Mouse (Mus musculus): ENCODE results near the gene Lrrc8e.
A peak's percentile ranks its signal among the peaks of the same experiment; 100 is the strongest.
"Not testable (repeated sequence)": the region's sequence is repeated elsewhere in the genome, so short reads cannot be mapped to it uniquely, and the experiment has no call there.

Gene Lrrc8e

GRCm38 (mm10) chr8:4219617-4220016 lies 7.0 kb upstream of the Lrrc8e start:
- DNase-seq (ENCODE audit: low read depth in 1 of 2, low spot score in 2 of 2): no peak

GRCm38 (mm10) chr8:4222059-4222458 lies 4.6 kb upstream of the Lrrc8e start:
- DNase-seq (ENCODE audit: low read depth in 1 of 2, low spot score in 2 of 2): no peak

GRCm38 (mm10) chr8:4226323-4226722 lies 304 bp upstream of the Lrrc8e start:
- DNase-seq (ENCODE audit: low read depth in 1 of 2, low spot score in 2 of 2): no peak

GRCm38 (mm10) chr8:4227919-4228318 lies 1.3 kb downstream of the Lrrc8e start:
- DNase-seq (ENCODE audit: low read depth in 1 of 2, low spot score in 2 of 2): no peak

- DNase-seq (ENCODE audit: low read depth in 1 of 2, low spot score in 2 of 2): no peak
Observed at GRCm38 (mm10) chr8:4229784-4230183, 3.2 kb downstream of the Lrrc8e start.

GRCm38 (mm10) chr8:4230612-4231351 lies 4.2 kb downstream of the Lrrc8e start:
- no peak for DNase-seq (ENCODE audit: low read depth in 1 of 2, low spot score in 2 of 2)

- DNase-seq (ENCODE audit: low read depth in 1 of 2, low spot score in 2 of 2): no peak
Observed at GRCm38 (mm10) chr8:4237814-4238433, 11.3 kb downstream of the Lrrc8e start.

- peak; percentile 96 to 98 for DNase-seq (ENCODE audit: low read depth in 1 of 2, low spot score in 2 of 2)
Observed at GRCm38 (mm10) chr8:4238434-4239192, 12.0 kb downstream of the Lrrc8e start, which contains the start of the genes Map2k7 and Gm49320. TSS of gene Map2k7 (plus strand) at chr8:4238740. TSS of gene Gm49320 (plus strand) at chr8:4238865.

- no peak for DNase-seq (ENCODE audit: low read depth in 1 of 2, low spot score in 2 of 2)
Observed at GRCm38 (mm10) chr8:4239193-4239890, 12.7 kb downstream of the Lrrc8e start.

GRCm38 (mm10) chr8:4245061-4245460 lies 18.4 kb downstream of the Lrrc8e start:
- DNase-seq (ENCODE audit: low read depth in 1 of 2, low spot score in 2 of 2): no peak

GRCm38 (mm10) chr8:4245737-4246136 lies 19.1 kb downstream of the Lrrc8e start:
- DNase-seq (ENCODE audit: low read depth in 1 of 2, low spot score in 2 of 2): no peak

GRCm38 (mm10) chr8:4247241-4247640 lies 20.6 kb downstream of the Lrrc8e start:
- no peak for DNase-seq (ENCODE audit: low read depth in 1 of 2, low spot score in 2 of 2)

- no peak for DNase-seq (ENCODE audit: low read depth in 1 of 2, low spot score in 2 of 2)
Observed at GRCm38 (mm10) chr8:4247951-4248540, 21.4 kb downstream of the Lrrc8e start, which contains the start of gene Tgfbr3l. TSS of gene Tgfbr3l (plus strand) at chr8:4248214.

GRCm38 (mm10) chr8:4249213-4249612 lies 22.6 kb downstream of the Lrrc8e start:
- DNase-seq (ENCODE audit: low read depth in 1 of 2, low spot score in 2 of 2): no peak

- DNase-seq (ENCODE audit: low read depth in 1 of 2, low spot score in 2 of 2): peak; percentile 46 to 74
Observed at GRCm38 (mm10) chr8:4250306-4250970, 23.8 kb downstream of the Lrrc8e start.

GRCm38 (mm10) chr8:4252116-4252760 lies 25.6 kb downstream of the Lrrc8e start:
- no peak for DNase-seq (ENCODE audit: low read depth in 1 of 2, low spot score in 2 of 2)

- peak; percentile 75 to 88 for DNase-seq (ENCODE audit: low read depth in 1 of 2, low spot score in 2 of 2)
Observed at GRCm38 (mm10) chr8:4252934-4253841, 26.6 kb downstream of the Lrrc8e start, which contains the start of gene Snapc2. TSS of gene Snapc2 (plus strand) at chr8:4253080.

- no peak for DNase-seq (ENCODE audit: low read depth in 1 of 2, low spot score in 2 of 2)
Observed at GRCm38 (mm10) chr8:4254001-4254400, 27.4 kb downstream of the Lrrc8e start.

GRCm38 (mm10) chr8:4255471-4255870 lies 28.8 kb downstream of the Lrrc8e start:
- DNase-seq (ENCODE audit: low read depth in 1 of 2, low spot score in 2 of 2): not testable (repeated sequence)
